Mouse (Mus musculus) midbrain, postnatal 0 days (tissue): ENCODE measurements at regions not wholly inside any gene's neighbourhood (a gene's known extent, or its start where the extent isn't known, plus 50 kb on each side); places are given as distances from the start of the nearest gene placed in this dataset.

Experiments
- ATAC-seq: fragments of 200-750 bp; cut with Nextera tagmentation; 2 replicates; pipeline ENCODE4 v1.8.0; 2017; ENCODE audit warnings: moderate number of reproducible peaks, mild to moderate bottlenecking, moderate TSS enrichment, moderate library complexity; ENCODE audit not compliant: low FRiP score
- DNase-seq: peaks from one replicate; pipeline ENCODE4 v3.0.0-alpha.2; 2015; ENCODE audit warnings: low spot score
- H3K27ac ChIP-seq: fragments of 300-500 bp; sonication (generic); 2 replicates; pipeline ENCODE4 v1.5.1; 2014; ENCODE audit warnings: low read depth, mild to moderate bottlenecking, low read length, mixed read lengths
- H3K27me3 ChIP-seq: fragments of 300-500 bp; sonication (generic); 2 replicates; pipeline ENCODE4 v1.6.1; 2014; ENCODE audit warnings: low read length, control low read depth, mixed read lengths; ENCODE audit not compliant: insufficient read depth
- H3K36me3 ChIP-seq: fragments of 300-500 bp; sonication (generic); 2 replicates; pipeline ENCODE4 v1.6.1; 2014; ENCODE audit warnings: low read length, control low read depth, mixed read lengths; ENCODE audit not compliant: insufficient read depth
- H3K4me1 ChIP-seq: fragments of 300-500 bp; sonication (generic); 2 replicates; pipeline ENCODE4 v1.6.1; 2014; ENCODE audit warnings: mild to moderate bottlenecking, control low read depth, antibody characterized with exemption, low read length, mixed read lengths; ENCODE audit not compliant: insufficient read depth
- H3K4me2 ChIP-seq: fragments of 300-500 bp; sonication (generic); 2 replicates; pipeline ENCODE4 v1.6.1; 2014; ENCODE audit warnings: low read depth, mild to moderate bottlenecking, low read length, mixed read lengths; ENCODE audit not compliant: poor library complexity, severe bottlenecking
- H3K4me3 ChIP-seq: fragments of 300-500 bp; sonication (generic); 2 replicates; pipeline ENCODE4 v1.5.1; 2014; ENCODE audit warnings: low read depth, mild to moderate bottlenecking, low read length, moderate library complexity
- H3K9ac ChIP-seq: fragments of 300-500 bp; sonication (generic); replicated peaks from 2 replicates; pipeline ENCODE4 v1.6.1; 2014; ENCODE audit warnings: mild to moderate bottlenecking, low read length, moderate library complexity, mixed read lengths; ENCODE audit not compliant: poor library complexity, severe bottlenecking
- H3K9me3 ChIP-seq: fragments of 300-500 bp; sonication (generic); 2 replicates; pipeline ENCODE4 v1.6.1; 2016; ENCODE audit warnings: low read length, control low read depth
- CTCF ChIP-seq: IDR thresholded peaks from 2 replicates; pipeline ENCODE4 v1.5.1; 2016; ENCODE audit warnings: antibody characterized with exemption, mild to moderate bottlenecking
- WGBS: fragments of 180-500 bp; shearing (Covaris S2); extraction: QIAGEN DNeasy Blood & Tissue Kit; methylation state at CpG from one replicate; pipeline ENCODE4 v1.1.7; 2014; 5-methylcytosine and 5-hydroxymethylcytosine counted together

DNA sequence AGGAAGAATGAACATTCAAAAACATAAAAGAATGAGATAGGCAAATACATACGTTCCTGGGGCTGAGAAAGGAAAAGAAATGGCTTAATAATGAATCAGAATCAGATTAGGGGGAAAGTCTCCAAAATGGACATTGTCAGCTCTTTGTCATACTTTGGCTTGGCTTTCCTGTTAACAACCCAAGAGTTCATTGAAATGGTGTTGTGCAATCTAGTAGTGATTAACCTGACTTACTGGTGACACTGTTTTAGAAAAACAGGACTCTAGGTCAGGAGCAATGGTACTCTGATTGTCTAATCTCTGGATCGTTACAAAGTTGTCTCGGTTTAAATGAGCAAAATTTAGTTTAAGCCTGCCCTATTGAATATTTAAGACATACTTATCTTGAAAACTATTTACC is 119.5 kb upstream of the Dph6 start:
- Histone ChIP-seq H3K4me2 (no peak overlapping the region), H3K9me3 (no peaks in the 10 kb centered on the region), H3K4me1 (no peaks in the 10 kb centered on the region), H3K4me3 (no peak overlapping the region), H3K9ac (no peak overlapping the region), H3K36me3 (no peaks in the 10 kb centered on the region), H3K27me3 (no peaks in the 10 kb centered on the region), H3K27ac (no peak overlapping the region)
- 90% methylated on average over 3 of the region's 3 CpGs for WGBS
- no peak for DNase-seq
- ATAC-seq, result no peak
- TF ChIP-seq CTCF, result no peak

DNA sequence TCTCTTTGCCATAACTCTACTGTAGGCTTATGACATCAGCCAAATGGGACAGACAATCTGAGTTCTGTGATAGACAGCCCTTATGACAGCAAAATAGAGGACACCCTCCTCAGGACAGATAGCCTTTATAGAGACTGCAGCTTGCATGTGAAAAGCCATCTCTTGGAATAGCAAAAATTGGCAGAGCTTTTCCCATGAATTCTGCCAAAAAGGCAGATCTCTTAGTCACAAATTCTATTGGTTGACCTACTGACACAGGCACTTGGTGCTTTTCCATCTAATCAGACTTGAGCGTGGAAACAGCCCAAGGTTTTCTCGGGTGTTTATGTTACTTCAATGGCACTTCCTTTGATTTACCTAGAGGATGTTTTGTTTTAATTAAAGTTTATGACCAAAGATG is 120.8 kb upstream of the Dph6 start:
- ATAC-seq (no peak), DNase-seq (no peak)
- Histone ChIP-seq H3K9ac (no peak overlapping the region), H3K9me3 (no peaks in the 10 kb centered on the region), H3K4me3 (no peak overlapping the region), H3K4me1 (no peaks in the 10 kb centered on the region), H3K27ac (no peak overlapping the region), H3K4me2 (no peak overlapping the region), H3K27me3 (no peaks in the 10 kb centered on the region), H3K36me3 (no peaks in the 10 kb centered on the region)
- WGBS, result 83% methylated on average over 2 of the region's 2 CpGs
- TF ChIP-seq CTCF, result no peak

DNA sequence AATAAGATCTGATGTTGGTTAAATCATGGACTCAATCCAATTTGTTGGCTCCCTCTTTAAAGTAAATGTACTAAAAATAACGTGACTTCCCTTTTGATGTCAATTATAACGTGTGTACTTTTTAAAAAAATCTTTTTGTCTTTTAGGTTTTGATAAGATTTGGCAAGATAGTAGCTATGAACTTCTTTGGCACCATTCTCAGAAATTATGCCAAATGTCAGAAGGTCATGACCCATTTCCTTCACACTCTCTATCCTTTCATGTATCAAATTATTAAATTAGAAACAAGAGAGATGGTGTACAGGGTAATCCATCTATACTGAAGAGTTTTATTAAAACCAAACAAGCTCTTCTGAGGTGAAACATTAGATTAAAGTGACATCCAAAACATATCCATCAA is 121.4 kb upstream of the Dph6 start:
- Histone ChIP-seq H3K9me3 (no peaks in the 10 kb centered on the region), H3K9ac (no peak overlapping the region), H3K27me3 (no peaks in the 10 kb centered on the region), H3K27ac (no peak overlapping the region), H3K36me3 (no peaks in the 10 kb centered on the region), H3K4me1 (no peaks in the 10 kb centered on the region), H3K4me3 (no peak overlapping the region), H3K4me2 (no peak overlapping the region)
- 81% methylated on average over 2 of the region's 2 CpGs for WGBS
- ATAC-seq, result no peak
- DNase-seq, result no peak
- no peak for TF ChIP-seq CTCF

DNA sequence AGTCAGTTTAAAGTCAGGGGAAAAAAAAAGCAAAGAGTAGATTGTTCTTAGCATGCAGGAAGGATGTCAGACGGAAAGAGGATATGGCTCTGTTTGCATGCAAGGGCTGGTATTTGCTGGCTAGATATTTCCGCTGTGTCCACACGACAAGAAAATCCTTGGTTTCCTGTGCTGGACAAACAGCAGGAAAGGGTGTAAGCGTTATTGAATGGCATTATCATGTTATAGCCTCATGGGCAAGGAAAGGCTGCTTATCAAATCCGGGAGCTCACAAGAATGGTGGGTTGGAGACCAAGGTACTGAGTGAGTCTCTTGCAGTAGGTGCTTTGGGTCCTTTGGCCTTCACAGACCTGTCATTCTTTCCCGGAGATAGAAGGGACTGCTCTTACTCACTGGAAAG is 127.7 kb upstream of the Dph6 start:
- ATAC-seq, result no peak
- WGBS, result 85% methylated on average over 6 of the region's 6 CpGs
- no peak for TF ChIP-seq CTCF

DNA sequence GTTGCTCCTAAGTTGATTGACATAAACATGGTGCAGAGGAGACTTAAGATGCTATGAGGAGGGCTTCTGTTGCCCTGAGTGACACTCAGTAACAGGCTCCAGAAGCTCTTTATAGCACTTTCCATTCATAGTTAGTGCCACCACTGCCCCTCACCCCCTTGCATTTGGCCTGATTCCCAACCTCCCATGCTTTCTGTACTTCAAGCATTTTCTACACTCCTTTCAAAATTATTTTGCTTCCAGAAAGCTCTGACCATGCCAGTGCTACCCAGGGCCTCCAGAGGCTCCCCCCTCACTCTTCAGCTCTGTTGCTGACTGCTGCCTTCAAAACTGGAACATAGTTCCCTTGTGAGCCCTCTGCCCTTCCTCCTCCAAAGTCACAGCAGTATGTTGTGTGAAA is 129.4 kb upstream of the Dph6 start:
- TF ChIP-seq CTCF, result no peak
- H3K4me1 ChIP-seq, result no peaks in the 10 kb centered on the region
- no peak overlapping the region for H3K4me2 ChIP-seq
- no peaks in the 10 kb centered on the region for H3K9me3 ChIP-seq
- no peaks in the 10 kb centered on the region for H3K27me3 ChIP-seq
- no peak overlapping the region for H3K27ac ChIP-seq
- H3K4me3 ChIP-seq, result no peak overlapping the region
- no peak overlapping the region for H3K9ac ChIP-seq
- DNase-seq (peak; percentile 63), ATAC-seq (peak; percentile 38; the same call in 1 of the 2 replicates)
- no peaks in the 10 kb centered on the region for H3K36me3 ChIP-seq

More for the DNA sequence above, 127.7 kb upstream of the Dph6 start:
- Histone ChIP-seq H3K36me3 (no peaks in the 10 kb centered on the region), H3K9me3 (no peaks in the 10 kb centered on the region), H3K4me1 (no peaks in the 10 kb centered on the region), H3K4me2 (no peak overlapping the region), H3K27me3 (no peaks in the 10 kb centered on the region), H3K9ac (no peak overlapping the region), H3K4me3 (no peak overlapping the region), H3K27ac (no peak overlapping the region)
- DNase-seq, result no peak

DNA sequence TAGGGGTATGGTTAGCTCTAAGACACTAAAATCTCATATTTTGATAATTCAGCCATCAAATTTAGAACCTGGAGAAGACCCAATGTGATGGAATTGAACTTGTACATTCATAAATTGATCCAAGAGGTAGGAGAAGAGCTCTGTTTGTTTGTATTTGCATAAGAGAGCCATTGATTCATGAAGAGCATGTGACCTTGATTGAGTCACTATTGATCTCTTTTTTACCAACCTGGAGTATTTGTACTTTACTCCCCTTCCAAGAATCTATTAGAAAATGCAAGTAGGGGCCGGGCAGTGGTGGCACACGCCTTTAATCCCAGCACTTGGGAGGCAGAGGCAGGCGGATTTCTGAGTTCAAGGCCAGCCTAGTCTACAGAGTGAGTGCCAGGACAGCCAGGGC is 133.5 kb upstream of the Dph6 start:
- Histone ChIP-seq H3K4me2 (no peak overlapping the region), H3K9me3 (no peaks in the 10 kb centered on the region), H3K27me3 (no peaks in the 10 kb centered on the region), H3K36me3 (no peaks in the 10 kb centered on the region), H3K4me3 (no peak overlapping the region), H3K4me1 (no peaks in the 10 kb centered on the region), H3K27ac (no peak overlapping the region), H3K9ac (no peak overlapping the region)
- TF ChIP-seq CTCF, result no peak
- WGBS, result 91% methylated on average over 3 of the region's 3 CpGs
- DNase-seq, result no peak
- no peak for ATAC-seq
